Mouse (Mus musculus): ENCODE measurements around the gene Itga6. TPM values are rescaled to one million over a fixed set of nuclear protein-coding genes. Genes with fewer than 3 reads are reported as not detected.
A peak's percentile ranks its signal among the peaks of the same experiment; 100 is the strongest.

Itga6 gene
- total RNA-seq, 2 experiments from 2014 or later = 156 to 185 TPM

DNA sequence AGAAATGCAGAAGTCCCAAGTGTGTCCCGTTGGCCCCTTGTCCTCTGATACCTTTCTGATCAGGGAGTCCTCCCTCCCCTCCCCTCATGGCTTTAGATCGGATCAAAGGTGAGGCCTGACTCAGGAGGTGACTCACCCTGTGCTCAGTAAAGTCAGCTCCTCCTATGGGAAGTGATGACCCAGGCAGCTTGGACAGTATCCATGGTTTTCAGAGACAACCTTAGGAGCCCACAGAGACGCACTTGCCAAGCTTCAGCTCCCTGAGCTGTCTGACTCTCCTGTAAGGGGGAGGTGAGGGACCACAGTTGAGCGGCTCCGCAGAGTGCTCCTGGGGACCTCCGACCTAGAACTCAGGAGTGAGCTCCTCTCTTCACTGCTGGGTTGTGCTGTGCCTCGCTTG, 56.3 kb downstream of the Itga6 start:
- peak; percentile 77 to 81 for DNase-seq

DNA sequence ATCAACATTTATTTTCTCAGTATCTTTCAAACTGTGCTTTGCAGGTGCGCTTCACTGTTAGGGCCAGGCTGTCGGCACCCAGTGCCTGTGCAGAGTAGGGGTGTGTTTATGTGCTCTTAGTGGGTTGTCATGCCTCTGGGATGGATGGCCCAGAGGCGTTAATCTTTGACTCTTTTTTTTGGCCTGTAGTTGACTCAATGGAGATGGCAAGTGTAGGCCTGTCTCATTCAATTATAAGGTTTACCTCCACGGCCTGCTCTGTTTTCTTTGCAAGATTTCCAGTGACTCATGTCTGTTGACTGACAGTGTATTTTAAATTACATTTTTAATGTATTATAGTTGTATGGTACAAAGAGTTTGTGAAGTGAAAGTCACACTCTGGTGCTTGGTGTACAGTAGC, 56.7 kb downstream of the Itga6 start:
- DNase-seq = no peak

DNA sequence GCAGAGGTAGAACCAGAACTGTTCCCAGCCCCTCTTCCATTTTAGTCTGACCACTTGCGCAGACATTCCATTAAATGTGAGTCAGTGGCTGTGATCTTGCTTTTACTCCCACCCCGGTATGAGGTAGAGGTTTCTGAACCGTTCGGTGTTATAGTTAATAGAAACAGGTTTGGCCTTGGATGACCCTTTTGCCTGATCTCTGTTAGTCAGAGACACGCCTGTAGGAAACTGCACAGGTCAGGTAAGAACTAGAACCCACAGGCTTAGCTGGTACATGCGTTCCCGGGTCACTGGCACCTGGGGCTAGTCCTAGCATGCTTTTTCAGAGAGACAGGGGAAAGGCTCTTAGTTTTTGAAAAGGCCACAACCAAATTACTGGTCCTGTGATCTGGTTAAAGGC, 59.7 kb downstream of the Itga6 start:
- DNase-seq = no peak

DNA sequence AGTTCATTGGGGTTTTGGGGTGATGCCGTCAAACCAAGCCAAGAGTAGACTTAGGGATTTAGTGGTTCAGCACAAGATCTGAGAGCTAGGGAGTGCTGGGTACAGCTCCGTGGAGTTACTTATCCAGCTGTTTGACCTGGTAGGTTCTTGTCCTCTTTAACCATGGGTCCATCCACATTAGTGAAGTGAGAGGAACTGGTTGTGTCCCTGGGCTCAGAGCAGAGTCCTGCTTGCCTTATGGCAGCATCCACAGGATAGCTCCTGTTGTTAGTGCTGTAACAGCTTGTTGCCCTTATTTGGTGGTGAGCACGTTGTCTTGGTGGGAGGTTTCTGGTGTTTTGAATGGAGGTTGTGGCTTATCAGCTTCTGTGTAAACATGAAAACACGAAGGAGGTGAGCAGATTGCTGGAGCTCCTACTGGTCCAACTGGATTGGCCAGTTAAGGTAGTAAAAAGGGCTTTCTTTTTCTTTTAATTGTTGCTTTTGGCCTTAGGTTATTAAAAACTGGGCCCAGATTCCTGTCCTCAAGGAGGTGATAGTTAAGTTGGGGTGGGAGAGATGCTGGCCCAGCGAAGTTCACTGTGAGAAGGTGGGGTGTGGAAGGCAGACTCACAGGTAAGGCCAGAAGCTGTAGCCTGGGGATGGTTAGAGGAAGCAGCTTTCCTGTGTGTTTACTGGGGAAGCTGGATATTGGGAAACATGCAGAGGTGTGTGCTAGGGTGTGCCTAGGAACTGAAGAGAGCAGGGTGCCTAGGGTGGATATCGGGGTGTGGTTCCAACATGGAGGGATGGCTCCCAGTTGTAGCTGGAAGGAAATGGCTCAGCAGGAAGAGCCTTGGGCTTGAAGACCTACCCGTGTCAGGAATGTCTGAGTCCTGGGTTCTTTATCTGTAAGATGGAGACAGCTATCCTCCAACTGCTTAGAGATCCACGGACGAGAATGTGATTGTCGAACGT, 60.5 kb downstream of the Itga6 start:
- DNase-seq = no peak

DNA sequence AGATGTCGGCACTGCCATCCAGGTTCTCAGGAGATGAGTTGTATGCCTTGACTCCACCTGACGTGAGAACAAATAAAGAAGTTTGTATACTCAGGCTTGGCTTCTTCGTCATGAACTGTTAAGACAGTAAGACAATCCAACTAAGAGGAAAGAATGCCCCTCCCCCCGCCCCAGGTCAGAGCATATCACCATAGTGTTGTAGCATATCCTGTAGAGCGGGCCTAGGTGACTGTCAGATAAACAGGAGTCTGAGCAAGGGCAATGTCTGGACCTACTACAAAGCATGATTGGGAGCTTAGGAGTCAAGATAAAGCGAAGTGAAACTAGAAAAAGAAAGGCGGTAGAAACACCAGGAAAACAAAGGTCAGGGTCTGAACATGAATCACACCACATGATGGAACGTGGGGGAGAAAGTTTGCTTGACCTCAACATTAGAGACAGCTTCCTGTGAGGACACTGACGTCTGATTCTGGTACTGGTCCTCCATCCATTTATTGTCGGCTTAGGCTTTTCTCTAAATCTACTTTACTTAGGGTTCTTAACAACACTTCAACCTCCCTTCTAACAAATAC, 64.0 kb downstream of the Itga6 start:
- DNase-seq = peak in 1 of 2 experiments; percentile 52

DNA sequence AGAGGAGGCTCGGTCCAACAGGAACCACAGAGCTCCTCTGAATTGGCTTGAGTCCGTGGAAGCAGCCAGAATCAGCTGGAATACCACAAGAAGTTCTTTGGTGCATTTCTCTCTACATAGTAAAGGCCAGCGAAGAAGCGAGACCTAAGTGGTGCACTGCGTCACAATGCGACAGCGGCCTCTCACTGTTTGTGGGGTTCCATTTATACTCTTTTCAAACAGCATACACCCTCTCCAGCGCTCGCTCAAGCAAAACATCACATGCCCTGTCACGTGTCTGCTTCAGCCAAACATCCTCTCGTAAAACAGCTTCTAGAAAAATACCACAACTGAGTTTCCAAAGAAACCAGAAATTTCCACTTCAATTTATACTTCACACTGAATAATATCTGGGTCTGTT, 64.6 kb downstream of the Itga6 start:
- DNase-seq = no peak

DNA sequence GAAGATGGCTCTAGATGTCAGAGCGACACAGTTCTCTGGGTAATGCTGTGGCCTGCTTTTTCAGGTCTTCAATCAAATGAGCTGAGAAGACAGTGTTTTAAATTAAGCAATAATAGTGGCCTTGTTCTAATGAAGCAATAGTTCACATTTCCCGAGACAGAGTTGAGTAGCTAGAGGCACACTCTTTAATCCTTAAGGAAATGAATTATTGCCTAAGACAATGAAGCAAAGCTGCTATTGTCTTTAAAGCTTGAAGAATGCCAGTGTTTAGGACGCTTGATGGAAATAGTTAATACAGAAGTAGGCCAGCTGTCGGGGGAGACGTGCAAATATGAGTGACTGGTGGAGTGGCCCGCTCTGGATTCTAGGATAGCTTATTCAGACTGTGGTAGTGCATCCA, 65.5 kb downstream of the Itga6 start:
- no peak for DNase-seq

DNA sequence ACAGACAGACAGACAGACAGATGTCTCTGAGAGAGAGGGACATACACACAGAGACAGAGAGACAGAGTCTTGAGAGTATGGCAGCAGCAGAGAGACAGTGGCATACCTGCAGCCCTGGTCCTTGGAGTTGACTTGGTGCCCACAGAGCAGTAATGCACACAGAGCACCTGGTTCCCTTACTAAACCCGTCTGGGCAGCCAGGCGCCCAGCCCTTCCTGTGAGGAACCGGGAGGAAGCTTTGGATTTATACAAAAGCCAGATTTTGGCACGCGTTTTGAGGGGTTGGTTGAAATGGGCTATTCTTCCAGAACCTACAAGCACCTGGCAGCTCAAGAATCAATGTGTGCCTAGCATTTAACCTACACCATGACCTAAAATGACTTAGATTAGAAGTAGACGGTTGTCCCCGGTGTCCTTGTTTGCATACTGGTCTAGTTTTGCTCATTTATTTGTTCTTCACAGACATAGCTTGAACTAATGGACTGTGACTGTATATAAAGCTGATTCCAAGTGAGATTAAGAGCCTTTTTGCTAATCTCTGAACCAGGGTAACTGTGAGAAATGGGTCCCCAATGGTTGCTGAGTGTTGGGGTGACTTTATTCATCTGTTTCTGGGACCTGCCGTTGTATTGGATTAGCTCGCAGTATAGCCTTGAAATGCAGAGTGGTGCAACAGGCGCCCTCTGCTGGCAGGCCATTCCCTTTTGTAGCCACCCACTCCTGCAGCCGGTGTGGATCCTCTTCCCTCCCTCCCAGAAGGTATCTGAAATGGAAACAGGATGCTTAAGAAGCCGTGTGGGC, 67.0 kb downstream of the Itga6 start:
- peak; percentile 89 to 92 for DNase-seq

DNA sequence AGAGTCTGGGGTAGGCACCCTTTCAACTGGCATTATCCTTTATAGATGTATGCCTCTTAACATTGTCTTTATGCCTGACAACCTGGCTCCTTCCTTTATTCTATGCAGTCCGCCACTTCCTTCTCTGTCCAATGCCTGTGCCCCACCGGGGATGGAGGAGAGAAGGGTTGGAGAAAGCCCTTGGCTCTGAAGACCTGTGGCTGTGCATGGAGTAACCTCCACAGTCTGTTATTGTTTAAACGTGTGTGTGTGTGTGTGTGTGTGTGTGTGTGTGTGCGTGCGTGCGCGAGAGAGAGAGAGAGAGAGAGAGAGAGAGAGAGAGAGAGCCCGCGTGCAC, 67.6 kb downstream of the Itga6 start:
- DNase-seq = no peak

DNA sequence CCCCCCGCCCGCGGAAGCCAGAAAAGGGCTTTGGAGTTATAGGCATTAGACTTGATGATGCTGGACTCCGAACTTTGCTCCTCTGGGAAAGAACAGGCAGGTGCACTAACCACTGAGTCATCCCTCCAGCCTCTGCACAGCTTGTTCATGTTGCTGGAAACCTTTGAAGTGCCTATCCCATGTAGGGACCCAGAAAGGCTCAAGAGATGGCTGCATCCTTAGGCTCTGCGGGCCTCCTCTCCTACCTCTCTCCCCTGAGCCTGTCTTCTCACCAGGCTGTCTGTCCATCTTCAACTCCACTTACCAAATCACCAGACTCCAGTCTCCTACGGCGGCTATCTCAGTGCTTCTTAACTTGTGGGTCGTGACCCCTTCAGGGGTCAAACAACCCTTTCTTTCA, 68.0 kb downstream of the Itga6 start:
- DNase-seq = no peak

DNA sequence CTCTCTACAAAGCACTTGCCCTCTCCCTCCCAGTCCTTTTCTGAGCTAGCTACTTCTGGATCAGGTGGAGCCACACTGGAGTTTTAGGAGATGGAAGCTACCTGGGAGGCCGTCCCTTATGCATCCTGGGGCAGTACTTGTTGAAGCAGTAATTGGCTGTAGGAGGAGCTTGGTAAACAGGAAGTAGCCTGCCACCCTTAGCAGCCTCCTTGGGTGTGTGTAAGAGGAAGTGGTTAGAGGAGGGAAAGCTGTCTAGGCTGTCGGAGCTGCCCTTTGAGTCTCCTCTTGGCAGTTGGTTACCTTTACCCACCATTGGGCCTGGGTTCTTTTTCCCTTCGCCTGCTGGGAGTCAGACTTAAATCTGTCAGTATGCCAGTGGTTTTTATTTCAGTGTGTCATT, 68.6 kb downstream of the Itga6 start:
- DNase-seq = peak in 1 of 2 experiments; percentile 37

DNA sequence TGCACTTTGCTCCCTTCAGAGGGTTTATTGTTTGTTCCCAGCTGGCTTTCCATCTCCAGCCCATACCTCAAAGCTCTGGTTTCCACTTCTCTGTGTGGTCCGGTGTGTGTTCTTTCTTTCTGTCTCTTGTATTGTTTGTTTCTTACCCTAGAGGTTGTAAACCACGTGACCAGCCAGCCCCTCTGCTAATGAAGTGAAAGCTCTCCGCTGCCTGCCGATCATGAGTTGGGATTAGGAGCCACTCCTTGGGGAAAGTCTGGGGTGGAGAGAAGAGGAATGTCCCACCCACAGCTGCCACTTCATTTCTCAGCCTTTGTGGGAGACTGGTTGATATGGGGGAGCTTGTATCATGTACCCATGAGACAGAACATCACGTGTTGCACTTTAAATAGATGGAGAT, 69.9 kb downstream of the Itga6 start:
- no peak for DNase-seq

DNA sequence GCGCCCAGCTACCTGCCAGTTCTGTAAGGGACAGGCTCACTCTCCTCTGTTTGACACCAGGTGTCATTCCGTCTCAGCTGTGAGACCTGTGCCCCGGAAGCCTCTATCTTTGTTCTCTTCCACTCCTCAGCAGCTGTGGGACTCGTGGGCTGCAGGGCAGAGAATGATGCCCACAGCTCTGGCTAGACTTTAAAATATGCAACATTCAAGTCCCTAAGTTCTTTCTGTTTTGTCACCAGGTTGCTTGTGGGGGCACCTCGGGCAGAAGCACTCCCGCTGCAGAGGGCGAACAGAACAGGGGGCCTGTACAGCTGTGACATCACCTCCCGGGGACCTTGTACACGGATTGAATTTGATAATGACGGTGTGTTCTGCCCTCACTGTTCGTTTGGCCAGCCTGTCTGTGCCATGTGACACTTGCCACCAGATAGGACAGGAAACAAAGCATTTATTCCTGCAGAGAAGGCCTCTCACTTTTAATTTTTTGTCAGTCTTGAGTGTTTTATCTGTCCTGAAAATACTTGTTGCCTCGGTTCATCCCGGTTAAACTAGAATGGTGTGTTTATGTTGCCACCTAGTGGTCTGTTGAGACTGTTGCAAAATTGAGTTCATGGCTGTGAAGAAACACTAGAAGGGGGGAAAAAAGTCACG, 71.1 kb downstream of the Itga6 start:
- no peak for DNase-seq

DNA sequence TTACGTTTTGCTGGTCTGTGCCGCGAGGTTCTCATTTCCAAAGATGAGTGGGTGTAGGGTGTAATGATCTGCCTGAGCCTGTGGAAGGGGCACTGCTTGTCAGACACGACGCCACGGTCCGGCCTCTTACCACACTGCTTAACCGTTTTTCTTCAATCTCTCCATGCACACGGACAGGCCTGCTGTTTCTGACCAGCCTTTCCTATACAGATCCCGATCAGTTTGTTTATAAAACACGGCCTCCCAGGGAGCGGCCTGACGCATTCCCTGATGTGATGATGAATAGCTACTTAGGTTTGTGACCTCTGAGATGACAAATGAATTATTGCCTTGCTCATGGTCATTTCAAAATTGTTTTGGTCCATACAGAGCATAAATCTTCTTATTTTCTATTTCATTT, 78.7 kb downstream of the Itga6 start:
- DNase-seq = peak in 1 of 2 experiments; percentile 58

DNA sequence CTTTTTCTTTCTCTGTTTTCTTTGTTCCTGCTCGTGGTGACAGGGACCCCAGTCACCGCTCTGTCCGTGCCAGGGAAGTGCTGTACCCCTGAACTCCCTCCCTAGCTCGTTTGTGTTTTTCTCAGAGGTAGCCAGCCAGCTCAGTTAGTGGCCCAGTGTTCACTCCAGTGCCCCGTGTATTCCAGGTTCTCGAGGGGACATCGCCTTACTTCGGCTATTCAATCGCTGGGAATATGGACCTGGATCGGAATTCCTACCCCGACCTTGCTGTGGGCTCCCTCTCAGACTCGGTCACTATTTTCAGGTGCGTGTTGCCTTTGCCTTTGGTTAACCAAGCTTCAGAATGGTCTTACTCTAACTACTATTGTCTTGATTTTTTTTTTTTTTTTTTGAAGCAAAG, 82.3 kb downstream of the Itga6 start:
- DNase-seq = no peak

DNA sequence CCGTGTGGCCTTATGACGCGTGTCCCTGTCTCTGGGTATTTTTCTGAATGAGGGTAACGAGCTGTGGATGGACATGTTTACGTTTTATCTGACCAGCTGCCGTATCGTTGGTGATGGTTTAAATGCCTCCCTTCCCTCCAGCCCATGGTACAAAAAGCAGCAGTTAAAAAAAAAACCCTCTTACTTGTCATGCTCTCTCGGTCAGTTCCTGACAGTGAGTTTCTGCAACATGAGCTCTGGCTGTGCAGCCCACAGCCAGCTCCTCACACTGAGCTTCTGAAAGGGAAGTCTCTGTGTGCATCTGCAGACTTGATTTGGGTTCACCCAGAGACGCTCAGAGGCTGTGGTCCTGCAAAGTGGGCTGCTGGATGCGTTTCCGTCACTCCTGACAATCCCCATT, 83.5 kb downstream of the Itga6 start:
- no peak for DNase-seq

DNA sequence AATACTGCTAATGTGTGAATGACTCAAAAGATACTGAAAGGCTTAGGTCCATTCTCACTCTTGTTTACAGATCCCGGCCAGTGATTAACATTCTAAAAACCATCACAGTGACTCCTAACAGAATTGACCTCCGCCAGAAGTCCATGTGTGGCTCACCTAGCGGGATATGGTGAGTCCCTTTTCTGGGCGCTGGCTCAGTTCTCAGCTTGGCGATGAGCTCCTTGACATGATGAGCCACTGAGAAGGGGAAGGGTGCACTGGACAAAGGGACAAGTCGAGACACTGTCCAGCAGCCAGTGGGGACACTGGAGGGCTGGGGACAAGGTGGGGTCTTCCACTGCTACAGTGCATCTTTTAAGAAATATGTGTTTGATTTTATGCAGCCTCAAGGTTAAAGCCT, 88.2 kb downstream of the Itga6 start:
- DNase-seq = no peak

DNA sequence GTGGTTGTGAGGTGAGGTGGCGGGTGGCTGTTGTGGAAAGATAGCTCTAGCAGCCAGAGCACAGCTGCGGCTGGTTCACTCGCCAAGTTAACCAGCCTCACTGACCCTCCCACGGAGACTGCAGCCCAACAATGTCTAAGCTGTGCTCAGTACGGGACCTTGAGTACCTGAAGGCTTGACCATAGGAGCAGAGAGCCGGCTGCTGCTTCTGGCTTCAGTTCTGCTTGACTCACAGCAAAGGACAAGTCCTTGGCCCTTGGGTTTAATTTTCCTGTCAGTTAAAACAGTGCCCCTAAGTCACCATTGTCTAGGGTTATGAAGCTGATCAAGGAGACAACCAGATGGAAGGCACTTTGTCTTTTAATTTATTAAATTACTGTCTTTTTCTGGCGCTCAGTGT, 89.0 kb downstream of the Itga6 start:
- DNase-seq = peak in 1 of 2 experiments; percentile 32

DNA sequence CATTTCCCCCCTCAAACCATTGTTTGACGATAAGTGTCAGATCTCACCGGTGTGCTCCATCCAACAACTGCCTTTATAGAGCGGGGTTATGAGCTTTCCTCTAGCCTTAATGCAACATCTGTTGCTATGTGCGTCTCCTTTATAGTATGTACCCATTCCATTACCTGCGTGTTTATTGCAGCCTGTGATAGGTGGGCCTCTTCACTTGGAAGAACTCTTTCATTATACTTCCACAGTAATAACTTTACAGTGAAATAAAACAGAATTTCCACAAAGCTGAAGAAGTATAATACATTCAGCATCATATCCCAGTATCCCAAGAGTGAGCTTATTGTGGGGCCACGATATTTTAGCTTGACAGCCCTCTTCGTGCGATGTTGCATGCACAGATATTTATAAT, 90.1 kb downstream of the Itga6 start:
- DNase-seq = no peak

DNA sequence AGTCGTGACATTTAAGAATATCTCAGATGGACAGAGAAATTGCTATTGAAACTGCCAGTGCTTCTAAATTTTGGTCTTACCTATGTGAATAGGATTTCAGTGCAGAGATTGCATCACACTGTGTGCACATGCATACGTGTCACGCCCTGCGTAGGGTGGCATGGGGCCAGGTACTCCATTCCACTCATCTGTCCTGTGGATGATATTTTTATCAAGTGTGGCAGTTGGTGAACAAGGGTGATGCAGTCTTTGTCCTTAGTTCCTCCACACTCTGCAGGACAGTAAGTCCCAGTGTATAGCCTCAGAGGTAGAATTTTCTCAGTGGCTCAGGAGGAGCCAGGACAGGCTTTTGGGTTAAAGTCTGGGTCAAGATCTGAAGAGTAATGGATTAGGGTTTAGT, 90.8 kb downstream of the Itga6 start:
- DNase-seq = no peak

DNA sequence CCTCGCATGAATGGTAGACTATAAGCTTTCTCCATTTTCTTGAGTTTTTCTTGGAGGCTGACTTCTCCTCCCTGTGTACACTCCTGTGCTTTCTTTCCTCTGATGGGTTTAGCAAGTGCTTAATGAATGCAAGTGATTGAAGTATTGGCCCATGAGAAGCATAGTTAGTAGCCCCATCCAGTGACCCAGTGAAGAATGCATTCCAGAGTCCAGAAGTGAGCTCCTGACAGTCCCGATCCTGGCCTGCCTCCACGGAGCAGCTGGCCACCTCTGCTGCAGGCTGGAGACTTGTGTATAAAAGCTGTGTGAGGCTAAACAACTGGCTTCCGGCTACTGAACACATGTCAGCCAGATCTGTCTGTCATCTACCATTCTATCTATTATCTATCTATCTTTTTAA, 91.8 kb downstream of the Itga6 start:
- no peak for DNase-seq

DNA sequence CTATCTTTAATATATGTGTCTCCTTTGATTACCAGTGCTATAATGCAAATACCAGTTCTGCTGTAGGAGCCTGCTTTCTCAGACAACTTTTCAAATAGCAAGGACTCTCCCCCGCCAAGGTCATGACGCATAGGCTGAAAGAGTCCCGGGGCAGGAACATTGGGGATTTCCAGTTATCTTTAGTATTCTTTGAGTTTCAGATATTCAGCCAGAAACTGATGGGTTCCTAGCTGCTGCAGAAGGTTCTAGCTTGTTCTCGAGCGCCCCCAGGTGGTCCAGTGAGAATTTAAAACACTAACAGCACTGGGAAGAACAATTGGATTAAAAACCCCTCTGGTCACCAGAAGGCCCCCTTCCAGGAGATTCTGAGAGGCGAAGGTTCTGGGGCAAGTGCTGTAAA, 92.4 kb downstream of the Itga6 start:
- peak; percentile 79 to 85 for DNase-seq

DNA sequence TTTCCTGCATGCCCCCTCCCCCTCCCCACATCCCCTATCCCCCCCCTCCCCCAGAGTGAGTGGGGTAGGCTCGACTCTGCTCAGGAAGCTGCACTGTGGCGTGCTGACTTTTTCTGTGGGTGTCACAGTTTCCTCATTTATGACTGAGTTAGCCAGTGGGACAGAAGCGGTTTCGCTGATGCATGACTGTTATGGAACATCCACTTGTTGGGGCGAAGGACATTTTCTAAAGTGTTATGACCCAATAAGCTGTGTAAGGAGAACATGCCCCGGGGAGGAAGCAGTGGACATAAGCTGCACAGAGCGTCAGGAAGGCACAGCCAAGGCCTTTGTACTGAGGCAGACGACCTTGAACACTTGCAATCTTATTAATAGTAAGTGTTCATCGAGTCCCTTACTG, 97.9 kb downstream of the Itga6 start:
- peak; percentile 21 to 37 for DNase-seq
